Mouse (Mus musculus): ENCODE results near the gene Copz1.

DNA sequence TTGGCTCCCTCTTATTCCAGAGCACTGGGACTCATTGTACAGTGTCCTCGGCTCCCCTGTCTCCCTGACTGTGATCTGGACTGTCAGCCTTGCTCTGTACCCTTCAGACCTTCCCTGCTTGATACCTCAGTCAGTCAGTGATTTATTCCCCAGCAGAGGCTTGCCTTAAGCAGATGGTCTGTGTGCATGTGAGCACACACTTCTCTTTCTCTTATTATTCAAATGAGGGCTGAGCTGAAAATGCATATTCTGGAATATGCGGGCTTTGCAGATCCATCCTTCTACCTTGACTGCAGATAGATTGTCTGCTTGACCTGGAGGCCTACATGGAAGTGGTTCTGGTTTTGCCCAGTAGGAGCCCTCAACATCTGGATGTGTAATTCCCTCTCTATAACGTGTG is 25.5 kb downstream of the Copz1 start:
- TF ChIP-seq EP300 (IDR thresholded peaks at IDR 0.05; ENCODE audit: low read depth), result no peak
- TF ChIP-seq CTCF (IDR thresholded peaks at IDR 0.05; ENCODE audit: low read depth), result no peak
